Comparison of ENCODE assay signal across 10 mouse cellular contexts in the genomic region with DNA sequence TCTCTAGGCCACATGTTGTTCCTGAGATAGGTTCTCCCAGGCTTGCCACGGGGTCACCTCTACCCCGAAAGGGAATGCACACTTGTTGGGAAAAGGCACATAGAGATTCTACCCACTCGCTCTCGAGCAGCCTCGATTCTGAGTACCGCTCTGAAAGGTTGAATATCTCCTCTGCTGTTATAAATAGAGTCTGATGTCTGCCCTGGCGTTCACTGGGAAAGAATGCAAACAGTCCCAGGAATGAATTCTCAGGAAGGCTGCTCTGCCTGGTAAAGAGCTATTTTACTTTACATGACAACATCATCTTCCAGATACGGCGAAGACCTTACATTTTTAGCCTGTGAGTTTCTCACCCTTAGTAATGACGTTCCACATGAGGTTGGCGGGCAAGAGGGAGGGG.
DNase-seq lines count a peak whose midpoint lies in the region.
"Had no signal": no experiment of that assay in that cellular context is flagged by ENCODE, and none has a peak within 500 bp of the region (broad histone marks: within the 10 kb centered on the region; RNA-seq: fewer than 3 reads in every experiment).

No protein-coding gene starts in this region.

- DNase-seq in frontal cortex, postnatal 36 days (ENCODE audit: low spot score in 2 of 2), result peak; percentile 8 to 27
- DNase-seq in frontal cortex, postnatal 10 days (ENCODE audit: low spot score in 2 of 2), result no peak
- peak; percentile 24 for DNase-seq in Muller cell, postnatal 12 days (ENCODE audit: inconsistent ontology term)
- peak; percentile 42 for DNase-seq in heart, adult 8-10 months (ENCODE audit: low spot score)
- DNase-seq in heart, postnatal 4 days, result peak; percentile 58
- no peak for DNase-seq in layer of hippocampus, postnatal 14 days (ENCODE audit: low spot score in 2 of 2)
- DNase-seq in urinary bladder, adult 18-20 months (ENCODE audit: low spot score in 2 of 2), result no peak
- DNase-seq in cerebellum, adult 11 months, result no peak
- DNase-seq: cerebellum, postnatal 25 days; layer of hippocampus, adult 9-11 months had no signal

Comparison
In these comparisons a context has a peak if more than half of its experiments do, and no peak if none do; other contexts are left out.
1. DNase-seq: peak in frontal cortex, postnatal 36 days (2 of 2), Muller cell, postnatal 12 days (single experiment), heart, adult 8-10 months (single experiment) and heart, postnatal 4 days (single experiment); none in frontal cortex, postnatal 10 days (0 of 2), layer of hippocampus, postnatal 14 days (0 of 2), urinary bladder, adult 18-20 months (0 of 2) and cerebellum, adult 11 months (single experiment).